Mouse (Mus musculus) lung, postnatal 0 days (tissue): ENCODE data around the gene Zdhhc6.

Source experiments
- CTCF ChIP-seq: IDR thresholded peaks from 2 replicates; pipeline ENCODE4 v1.5.1; 2016; ENCODE audit warnings: antibody characterized with exemption, mild to moderate bottlenecking
- EP300 ChIP-seq: IDR thresholded peaks from 2 replicates; pipeline ENCODE4 v1.6.1; 2016; ENCODE audit warnings: antibody characterized with exemption, mild to moderate bottlenecking, control low read depth

GRCm38 (mm10) chr19:55254513-55255016 lies 61.3 kb downstream of the Zdhhc6 start:
- TF ChIP-seq CTCF (no peak), EP300 (no peak)
